Mouse (Mus musculus) CH12.LX (cell line): Measurements from ENCODE around the gene Upf2. TPM values are rescaled to one million over a fixed set of nuclear protein-coding genes. Genes with fewer than 3 reads are reported as not detected.

Experiments
- DNase-seq: peaks from one replicate; pipeline ENCODE4 v3.0.0-alpha.2; 2013; ENCODE audit errors: extremely low read depth
- H3K27ac ChIP-seq: 2 replicates; pipeline ENCODE4 v1.5.1; 2012; ENCODE audit warnings: low read depth, mild to moderate bottlenecking, control low read depth, moderate library complexity; ENCODE audit not compliant: insufficient read depth
- H3K27me3 ChIP-seq: replicated peaks from 2 replicates; pipeline ENCODE3; 2012; ENCODE audit warnings: inconsistent platforms
- H3K36me3 ChIP-seq, 2 experiments: replicated peaks in 1 of 2; 2 replicates each; pipeline versions ENCODE3 to v1.6.1; 2012; ENCODE audit warnings: inconsistent platforms in 1 of 2, low read length in 1 of 2, mild to moderate bottlenecking in 1 of 2, mixed read lengths in 1 of 2, moderate library complexity in 1 of 2; ENCODE audit not compliant: control insufficient read depth in 1 of 2, insufficient read depth in 1 of 2
- H3K4me1 ChIP-seq, 2 experiments: 2 replicates each; pipeline ENCODE4 v1.6.1; 2012; ENCODE audit warnings: inconsistent platforms in 1 of 2, moderate library complexity in 1 of 2; ENCODE audit not compliant: insufficient read depth in 2 of 2, control insufficient read depth in 1 of 2
- H3K4me2 ChIP-seq: 2 replicates; pipeline ENCODE4 v1.6.1; 2012; ENCODE audit warnings: low read depth, mild to moderate bottlenecking, control low read depth; ENCODE audit not compliant: poor library complexity, insufficient read depth, severe bottlenecking
- H3K4me3 ChIP-seq, 3 experiments: fragments of 150-350 bp in 1 of 3; sonication (generic) in 1 of 3; replicated peaks in 1 of 3; 2 replicates each; pipeline versions ENCODE3 to v1.5.1; 2011 to 2012; ENCODE audit warnings: low read depth in 2 of 3, low read length in 2 of 3, mild to moderate bottlenecking in 2 of 3, moderate library complexity in 2 of 3, control low read depth in 1 of 3, improper control_type of control experiment in 1 of 3, inconsistent platforms in 1 of 3, mixed read lengths in 1 of 3; ENCODE audit not compliant: poor library complexity in 1 of 3
- H3K79me2 ChIP-seq: replicated peaks from 2 replicates; pipeline ENCODE4 v1.6.1; 2012; ENCODE audit warnings: mild to moderate bottlenecking, moderate library complexity; ENCODE audit not compliant: control insufficient read depth, poor library complexity, insufficient read depth, severe bottlenecking; ENCODE audit errors: extremely low read depth
- H3K9ac ChIP-seq: 2 replicates; pipeline ENCODE4 v1.6.1; 2012; ENCODE audit warnings: low read depth, mild to moderate bottlenecking, control low read depth, moderate library complexity; ENCODE audit not compliant: insufficient read depth
- H3K9me3 ChIP-seq: replicated peaks from 2 replicates; pipeline ENCODE3; 2012; ENCODE audit warnings: low read length, inconsistent platforms, mixed read lengths
- CHD1 ChIP-seq: IDR thresholded peaks from 2 replicates; pipeline ENCODE4 v1.6.1; 2012; ENCODE audit warnings: low read depth, low read length, improper control_type of control experiment, inconsistent platforms
- CTCF ChIP-seq, 2 experiments: IDR thresholded peaks in 1 of 2; conservative IDR thresholded peaks in 1 of 2; 2 replicates each; pipeline ENCODE4 v1.5.1; 2011 to 2012; ENCODE audit warnings: low read depth in 2 of 2, low read length in 2 of 2, improper control_type of control experiment in 1 of 2, inconsistent platforms in 1 of 2, mild to moderate bottlenecking in 1 of 2, moderate library complexity in 1 of 2
- EP300 ChIP-seq: IDR thresholded peaks from 2 replicates; pipeline ENCODE4 v1.6.1; 2011; ENCODE audit warnings: low read length, improper control_type of control experiment
- GABPA ChIP-seq: IDR thresholded peaks from 2 replicates; pipeline ENCODE4 v1.6.1; 2012; ENCODE audit warnings: low read depth, low read length, improper control_type of control experiment, inconsistent platforms; ENCODE audit not compliant: insufficient replicate concordance
- IRF4 ChIP-seq: IDR thresholded peaks from 2 replicates; pipeline ENCODE4 v1.6.1; 2014; ENCODE audit warnings: low read depth, mild to moderate bottlenecking, inconsistent platforms, low read length, improper control_type of control experiment
- JUND ChIP-seq: conservative IDR thresholded peaks from 2 replicates; pipeline ENCODE4 v1.6.1; 2011; ENCODE audit warnings: low read depth, low read length, improper control_type of control experiment
- MAFK ChIP-seq: IDR thresholded peaks from 2 replicates; pipeline ENCODE4 v1.6.1; 2011; ENCODE audit warnings: low read length, improper control_type of control experiment; ENCODE audit not compliant: insufficient replicate concordance
- PAX5 ChIP-seq: IDR thresholded peaks from 2 replicates; pipeline ENCODE4 v1.6.1; 2012; ENCODE audit warnings: low read length, inconsistent platforms, mixed read lengths
- RAD21 ChIP-seq: IDR thresholded peaks from 2 replicates; pipeline ENCODE4 v1.6.1; 2011; ENCODE audit warnings: low read depth, mild to moderate bottlenecking, low read length, improper control_type of control experiment, moderate library complexity
- SIN3A ChIP-seq: IDR thresholded peaks from 2 replicates; pipeline ENCODE4 v1.6.1; 2012; ENCODE audit warnings: low read length, improper control_type of control experiment, inconsistent platforms
- SMC3 ChIP-seq: IDR thresholded peaks from 2 replicates; pipeline ENCODE4 v1.6.1; 2011; ENCODE audit warnings: low read depth, low read length, improper control_type of control experiment
- TCF12 ChIP-seq: IDR thresholded peaks from 2 replicates; pipeline ENCODE4 v1.6.1; 2014; ENCODE audit warnings: low read depth, mild to moderate bottlenecking, inconsistent platforms, low read length, improper control_type of control experiment
- UBTF ChIP-seq: IDR thresholded peaks from 2 replicates; pipeline ENCODE4 v1.6.1; 2012; ENCODE audit warnings: low read depth, mild to moderate bottlenecking, inconsistent platforms, low read length, improper control_type of control experiment, moderate library complexity
- USF1 ChIP-seq: IDR thresholded peaks from 2 replicates; pipeline ENCODE4 v1.6.1; 2014; ENCODE audit warnings: low read depth, mild to moderate bottlenecking, inconsistent platforms, low read length, improper control_type of control experiment
- ZMIZ1 ChIP-seq: IDR thresholded peaks from 2 replicates; pipeline ENCODE4 v1.6.1; 2012; ENCODE audit warnings: low read depth, mild to moderate bottlenecking, inconsistent platforms, low read length, improper control_type of control experiment
- ZNF384 ChIP-seq: IDR thresholded peaks from 2 replicates; pipeline ENCODE4 v1.6.1; 2012; ENCODE audit warnings: low read depth, low read length, improper control_type of control experiment, inconsistent platforms
- dilution Hi-C: fragments of 300-500 bp; cut with MboI; formaldehyde crosslinking; loops from 2 replicates; pipeline ENCODE4 v1.14.3; 2020; ENCODE audit warnings: low sequenced_read_pairs; ENCODE audit not compliant: extremely low pct_unique_long_range_greater_than_20kb, extremely low pct_ligation_motif_present
- in situ Hi-C: fragments of 300-500 bp; cut with MboI; formaldehyde crosslinking; loops from 3 replicates; pipeline ENCODE4 v1.14.3; 2019; ENCODE audit warnings: low sequenced_read_pairs, low pct_ligation_motif_present, low pct_unique_long_range_greater_than_20kb, mixed read lengths
- polyA plus RNA-seq: library from polyadenylated mRNA; unstranded; fragments of >175 nt; gene quantifications from 2 replicates; pipeline ENCODE4 v1.2.1, GENCODE M21; 2012; ENCODE audit warnings: low read depth; ENCODE audit not compliant: insufficient read length
- total RNA-seq, 2 experiments: library from RNA; depleted of rRNA; stranded (reverse); fragments of 300-350 nt in 1 of 2; fragments of >200 nt in 1 of 2; gene quantifications; 2 replicates each; pipeline ENCODE4 v1.2.3; 2012 to 2014

The Upf2 gene
- total and polyA plus RNA-seq, 3 experiments = 9.3 to 27.0 (median 13.4) TPM

DNA sequence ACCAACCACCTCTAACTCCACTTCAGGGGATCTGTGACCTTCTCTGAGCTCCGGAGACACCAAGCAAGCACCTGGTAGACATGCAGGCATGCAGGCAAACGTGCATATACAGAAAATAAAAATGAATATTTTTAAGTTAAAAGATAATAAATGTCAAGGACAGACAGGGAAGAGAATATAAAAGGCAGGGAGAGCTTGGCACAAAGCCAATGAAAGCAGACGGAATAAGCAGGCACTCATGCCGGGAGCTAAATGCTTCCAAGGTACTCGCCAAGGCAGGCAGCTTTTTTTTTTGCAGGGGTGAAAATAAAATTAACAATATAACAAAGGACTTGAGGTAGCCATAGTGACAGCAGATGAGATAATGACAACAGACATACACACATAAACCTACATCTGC is 45.2 kb upstream of the Upf2 start:
- in situ Hi-C loops = no loop called here
- Histone ChIP-seq H3K9ac (no peak overlapping the region), H3K4me2 (no peak overlapping the region), H3K79me2 (no peaks in the 10 kb centered on the region), H3K9me3 (no peaks in the 10 kb centered on the region), H3K27ac (no peak overlapping the region), H3K4me3 (no peak overlapping the region), H3K4me1 (no peaks in the 10 kb centered on the region), H3K36me3 (no peaks in the 10 kb centered on the region), H3K27me3 (no peaks in the 10 kb centered on the region)
- dilution Hi-C loops = no loop called here
- TF ChIP-seq EP300 (no peak), IRF4 (no peak), ZMIZ1 (no peak), UBTF (no peak), TCF12 (no peak)
- DNase-seq = no peak

DNA sequence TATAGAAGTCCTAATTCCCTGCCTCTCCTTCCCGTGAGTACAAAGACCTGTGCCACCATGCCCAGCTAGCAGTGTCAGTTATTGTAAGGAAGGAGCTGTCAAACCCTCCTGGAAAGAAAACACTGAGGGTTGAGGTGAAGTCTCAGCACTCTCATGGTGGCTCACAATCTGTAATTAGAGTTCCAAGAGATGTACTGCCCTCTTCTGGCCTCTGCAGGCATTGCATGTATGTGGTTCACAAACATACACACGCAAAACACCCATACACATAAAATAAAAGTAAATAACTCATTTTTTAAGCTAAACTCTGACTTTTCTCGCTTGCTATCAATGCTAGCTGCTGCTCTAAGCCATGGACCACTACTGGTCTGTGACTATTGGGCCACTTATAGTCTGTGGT is 44.6 kb upstream of the Upf2 start:
- no peaks in the 10 kb centered on the region for H3K27me3 ChIP-seq
- H3K27ac ChIP-seq = no peak overlapping the region
- dilution Hi-C loops (no loop called here), in situ Hi-C loops (no loop called here)
- H3K4me3 ChIP-seq = no peak overlapping the region
- peak; percentile 66 for DNase-seq
- no peak overlapping the region for H3K4me2 ChIP-seq
- H3K79me2 ChIP-seq = no peaks in the 10 kb centered on the region
- H3K9ac ChIP-seq = no peak overlapping the region
- TF ChIP-seq JUND (no peak; the same call in 1 of the 2 replicates), SMC3 (peak; percentile 66), CHD1 (no peak), SIN3A (no peak), MAFK (no peak), CTCF (conservative IDR thresholded peaks at IDR 0.05 in 1 of 2, IDR thresholded peaks at IDR 0.05 in 1 of 2; ENCODE audit: low read depth in 2 of 2, low read length in 2 of 2) (peak; percentile 71 to 82), PAX5 (no peak), UBTF (no peak), GABPA (no peak), USF1 (no peak), RAD21 (peak; percentile 57), ZNF384 (no peak)
- no peaks in the 10 kb centered on the region for H3K9me3 ChIP-seq
- H3K36me3 ChIP-seq = no peaks in the 10 kb centered on the region
- H3K4me1 ChIP-seq = peaks cover 4% of the 10 kb centered on the region in 2 experiments; a peak in 1 of 4 replicates
